Mouse (Mus musculus) embryo, embryonic 10 days (tissue): ENCODE data around the gene Rnf216.
A peak's percentile ranks its signal among the peaks of the same experiment; 100 is the strongest.
"Not testable (repeated sequence)": the region's sequence is repeated elsewhere in the genome, so short reads cannot be mapped to it uniquely, and the experiment has no call there.

Experiments used
- DNase-seq: peaks from one replicate; pipeline ENCODE4 v3.0.0-alpha.2; 2015; ENCODE audit warnings: low spot score

Rnf216 gene

DNA sequence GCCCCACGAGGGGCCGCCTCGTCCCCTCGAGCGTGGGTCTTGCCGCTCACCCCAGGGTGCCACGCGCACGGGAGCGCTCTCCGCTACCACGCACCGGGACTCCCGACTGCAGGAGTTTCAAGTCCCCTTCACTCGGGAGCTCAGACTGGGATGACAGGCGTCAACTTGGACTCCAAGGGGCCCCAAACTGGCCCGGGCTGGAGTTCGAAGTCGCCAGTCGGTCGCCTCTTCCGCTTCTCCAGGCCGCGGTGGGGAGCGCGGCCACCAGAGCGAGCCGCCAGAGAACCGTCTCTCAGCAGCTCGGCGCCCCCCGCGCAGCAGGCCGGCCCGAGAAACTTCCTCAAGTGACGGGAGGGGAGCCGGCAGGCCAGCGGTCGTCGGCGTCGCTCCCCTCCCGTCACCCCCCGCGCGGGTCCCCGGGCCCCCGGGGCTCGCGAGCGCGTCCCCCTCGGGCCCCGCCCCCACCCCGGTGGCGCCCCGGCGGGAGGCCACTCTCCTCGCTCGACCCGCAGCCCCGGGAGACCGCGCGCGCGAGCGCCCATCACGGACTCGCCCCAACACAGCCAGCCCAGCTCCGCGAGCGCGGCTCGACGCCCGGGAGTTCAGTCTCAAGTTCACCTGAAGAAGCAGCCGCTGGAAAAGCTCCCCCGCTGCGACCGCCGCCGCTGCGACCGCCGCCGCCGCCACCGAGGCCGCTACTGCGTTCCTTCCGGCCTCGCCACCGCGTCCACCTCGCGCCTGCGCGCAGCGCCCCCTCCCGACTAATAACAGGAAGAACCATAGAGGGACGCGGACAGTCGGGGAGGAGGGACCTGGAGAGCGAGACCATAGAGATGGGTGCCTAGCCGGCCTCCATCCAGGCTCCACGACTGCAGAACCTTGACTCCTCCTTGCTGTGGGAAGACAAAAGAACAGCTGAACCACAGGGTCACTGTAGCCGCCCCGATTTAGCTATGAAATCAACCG lies at the start of gene Rnf216:
TSS of gene Rnf216 (minus strand) at position 714 of the 966 bp plus-strand sequence.
- DNase-seq = peak; percentile 95

DNA sequence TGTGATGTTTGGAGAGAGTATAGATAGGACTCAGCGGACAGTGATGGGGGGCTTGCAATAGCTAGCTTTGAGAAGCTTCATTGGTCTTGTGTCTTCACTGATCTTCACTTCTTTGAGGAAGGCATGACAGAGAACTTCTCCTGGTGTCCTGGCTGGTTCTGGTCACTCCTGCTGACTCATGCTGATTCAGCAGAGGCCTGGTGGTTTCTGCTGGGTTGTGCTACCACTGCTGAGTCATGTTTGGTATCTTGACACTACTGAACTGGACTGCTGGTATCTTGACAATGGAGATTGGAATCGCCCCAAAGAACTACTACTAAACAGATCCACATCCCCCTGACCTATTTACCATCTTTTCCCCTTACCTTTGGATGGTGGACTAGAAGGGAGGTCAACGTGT lies 42.7 kb upstream of the Rnf216 start:
- DNase-seq = no peak

DNA sequence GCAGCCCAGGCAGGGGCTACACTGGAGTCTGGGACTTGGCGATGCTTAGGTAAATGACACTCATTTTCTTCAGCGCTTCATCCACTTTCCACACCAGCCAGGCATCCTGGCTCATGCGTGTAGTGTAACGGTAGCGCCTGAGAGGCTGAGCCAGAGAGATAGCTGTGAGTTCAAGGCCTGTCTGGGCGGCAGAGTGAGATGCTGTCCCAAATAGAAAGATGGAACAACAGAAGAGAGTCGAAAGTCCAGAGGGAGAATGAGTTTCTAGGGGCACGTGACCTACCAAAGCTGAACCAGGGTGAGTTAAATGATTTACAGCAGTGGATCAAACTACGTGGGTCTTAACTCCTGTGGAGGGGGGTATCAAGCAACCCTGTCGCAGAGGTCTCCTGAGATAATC lies 41.0 kb upstream of the Rnf216 start:
- DNase-seq = no peak

DNA sequence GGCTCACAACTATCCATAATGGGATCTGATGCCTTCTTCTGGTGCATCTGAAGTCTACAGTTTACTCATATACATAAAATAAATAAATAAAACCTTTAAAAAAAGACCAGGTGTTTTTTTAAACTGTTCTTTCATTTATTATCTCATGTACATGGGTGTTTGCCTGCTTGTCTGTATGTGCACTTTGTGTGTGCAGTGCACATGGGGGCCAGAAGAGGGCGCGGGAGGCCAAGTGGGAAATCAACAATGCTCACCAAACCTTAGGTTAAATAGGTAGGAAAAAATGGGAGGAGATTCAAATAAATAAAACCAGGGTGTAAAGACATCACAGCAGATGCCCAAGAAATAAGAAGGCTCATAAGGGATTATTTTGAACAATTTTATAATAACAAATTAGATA lies 37.2 kb upstream of the Rnf216 start:
- no peak for DNase-seq

DNA sequence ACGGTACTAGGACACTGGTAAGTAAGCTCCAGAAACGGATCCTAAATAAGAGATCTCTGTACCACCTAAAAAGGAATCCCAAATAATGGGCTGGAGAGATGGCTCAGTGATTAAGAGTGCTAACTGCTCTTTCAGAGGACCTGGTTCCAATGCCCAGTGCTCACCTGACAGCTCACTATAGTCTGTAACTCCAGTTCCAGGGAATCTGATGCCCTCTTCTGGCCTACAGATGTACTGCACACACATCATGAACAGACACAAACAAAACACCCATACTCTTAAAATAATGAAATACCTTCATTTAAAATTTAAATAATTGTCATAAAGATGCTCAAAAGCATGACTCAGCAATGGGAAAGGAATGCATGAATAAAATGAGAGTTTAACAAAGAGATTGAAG lies 36.7 kb upstream of the Rnf216 start:
- no peak for DNase-seq

DNA sequence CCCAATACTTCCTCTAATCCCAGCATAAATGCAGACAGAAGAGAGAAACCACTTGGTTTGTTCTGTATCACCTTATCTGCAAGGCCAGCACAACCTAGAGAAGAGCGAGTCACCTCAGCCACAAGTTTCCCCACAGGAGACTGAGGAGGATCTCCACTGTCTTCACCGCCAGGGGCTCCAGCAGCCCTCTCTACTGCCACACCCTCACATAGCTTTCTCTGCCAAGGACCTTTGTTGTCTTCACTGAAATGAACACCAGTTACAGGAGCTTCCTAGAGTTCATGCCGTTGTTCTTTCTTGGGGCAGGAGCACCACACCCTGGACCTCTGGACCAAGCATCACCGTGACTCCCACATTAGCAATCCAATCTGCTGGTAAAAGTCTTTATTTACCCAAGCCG lies 35.9 kb upstream of the Rnf216 start:
- DNase-seq = no peak

DNA sequence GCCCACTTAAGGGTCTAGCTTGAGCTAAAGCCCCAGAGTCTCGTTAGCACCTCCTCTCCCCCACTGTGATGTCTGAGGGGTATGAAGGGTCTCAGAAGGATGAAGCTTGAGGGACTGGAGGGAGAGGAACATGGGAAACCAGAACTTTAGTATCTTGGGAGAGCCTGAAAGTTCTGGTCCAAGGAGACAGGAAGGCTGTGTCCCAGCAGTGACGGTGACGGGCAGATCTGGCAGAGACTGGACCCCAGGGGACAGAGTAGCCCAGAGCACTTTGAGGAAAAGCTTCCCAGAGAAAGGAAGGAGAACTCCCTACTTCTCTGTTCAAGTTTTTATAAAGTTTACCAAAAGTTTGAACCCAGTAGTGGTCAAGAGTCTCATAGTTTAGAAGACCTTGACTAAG lies 34.7 kb upstream of the Rnf216 start, which contains the start of gene Olfr718-ps1:
TSS of gene Olfr718-ps1 (minus strand) at position 101 of the 400 bp plus-strand sequence.
- no peak for DNase-seq

DNA sequence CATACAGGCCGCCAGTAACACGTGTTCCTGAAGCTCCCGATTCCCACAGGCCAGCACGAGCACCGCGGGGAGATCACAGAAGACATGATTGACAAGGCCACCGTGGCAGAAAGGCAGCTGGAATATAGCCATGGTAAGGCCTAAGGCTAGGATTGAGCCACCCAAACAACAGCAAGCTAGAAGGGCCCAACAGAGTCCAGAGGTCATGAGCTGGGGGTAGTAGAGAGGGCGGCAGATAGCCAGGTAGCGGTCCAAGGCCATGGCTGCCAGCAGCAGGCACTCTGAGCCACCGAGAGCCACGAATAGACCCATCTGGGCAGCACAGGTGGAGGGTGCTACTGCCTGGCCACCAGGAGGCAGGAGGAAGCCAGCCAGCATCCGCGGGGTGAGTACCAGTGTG lies 24.8 kb upstream of the Rnf216 start:
- DNase-seq = no peak

DNA sequence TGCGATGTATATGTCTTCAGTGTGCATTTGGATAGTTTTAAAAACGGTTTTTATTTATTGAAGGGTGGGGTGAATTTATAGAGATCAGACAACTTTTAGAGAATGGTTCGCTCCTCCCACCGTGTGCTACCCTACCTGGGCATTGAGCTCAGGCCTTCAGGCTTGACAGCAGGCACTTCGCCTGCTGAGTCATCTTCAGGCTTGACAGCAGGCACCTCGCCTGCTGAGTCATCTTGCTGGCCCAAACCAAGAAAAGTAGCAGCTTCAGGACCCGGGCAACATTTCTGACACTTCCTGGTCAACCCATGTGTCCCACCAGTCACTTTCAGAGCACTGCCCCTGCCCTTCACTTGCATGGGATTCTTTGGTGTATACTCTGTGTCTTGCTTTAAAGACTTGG lies 22.2 kb upstream of the Rnf216 start:
- no peak for DNase-seq

DNA sequence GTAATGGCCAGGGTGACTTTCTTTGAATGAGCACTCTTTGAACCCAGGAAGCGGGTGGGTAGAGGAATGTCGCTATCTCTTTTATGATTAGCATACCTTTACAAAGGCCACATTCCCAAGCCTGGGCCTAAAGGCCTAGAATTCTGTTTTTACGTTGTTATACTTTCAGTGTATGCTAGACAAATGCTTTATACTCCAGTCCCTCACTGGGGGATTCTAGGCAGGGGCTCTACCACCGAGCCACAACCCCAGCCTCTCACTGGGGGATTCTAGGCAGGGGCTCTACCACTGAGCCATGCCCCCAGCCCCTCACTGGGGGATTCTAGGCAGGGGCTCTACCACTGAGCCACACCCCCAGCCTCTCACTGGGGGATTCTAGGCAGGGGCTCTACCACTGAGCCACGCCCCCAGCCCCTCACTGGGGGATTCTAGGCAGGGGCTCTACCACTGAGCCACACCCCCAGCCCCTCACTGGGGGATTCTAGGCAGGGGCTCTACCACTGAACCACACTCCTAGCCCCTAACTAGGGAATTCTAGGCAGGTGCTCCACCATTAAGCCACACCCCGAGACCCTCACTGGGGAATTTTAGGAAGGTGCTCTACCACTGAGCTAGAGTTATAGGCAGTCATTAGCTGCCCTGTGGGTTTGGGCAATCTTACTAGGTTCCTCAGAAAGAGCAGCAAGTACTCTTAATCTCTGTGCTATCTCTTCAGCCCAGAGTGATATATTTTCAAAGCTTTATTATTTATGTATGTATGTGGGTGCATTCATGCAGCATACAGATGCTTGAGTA lies 21.6 kb upstream of the Rnf216 start:
- DNase-seq = not testable (repeated sequence)

DNA sequence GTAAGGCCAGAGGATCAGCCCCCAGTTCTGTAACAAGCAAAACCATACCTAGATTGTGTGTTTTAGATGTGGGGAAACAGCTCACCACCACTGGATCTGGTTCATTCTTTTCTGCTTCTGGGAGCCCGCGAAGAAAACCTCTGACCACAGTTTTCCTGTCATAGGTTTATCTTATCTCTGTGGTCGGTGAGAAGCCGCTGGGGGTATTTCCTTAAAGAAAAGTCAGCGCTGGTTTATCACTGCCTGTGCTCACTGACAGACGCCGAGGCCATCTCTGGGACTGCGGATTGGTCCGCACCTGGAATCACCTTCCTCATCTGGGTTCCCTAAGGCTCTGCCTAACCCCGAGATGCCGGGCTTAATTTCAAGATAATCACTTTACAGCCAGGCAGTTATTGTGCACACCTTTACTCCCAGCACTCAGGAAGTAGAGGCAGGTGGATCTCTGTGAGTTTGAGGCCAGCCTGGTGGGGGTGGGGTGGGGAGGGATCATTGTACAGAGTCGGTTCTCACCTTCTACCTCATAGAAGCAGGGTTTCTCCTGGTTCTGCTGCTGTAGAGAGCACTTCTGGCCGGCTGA lies 20.2 kb upstream of the Rnf216 start:
- no peak for DNase-seq

DNA sequence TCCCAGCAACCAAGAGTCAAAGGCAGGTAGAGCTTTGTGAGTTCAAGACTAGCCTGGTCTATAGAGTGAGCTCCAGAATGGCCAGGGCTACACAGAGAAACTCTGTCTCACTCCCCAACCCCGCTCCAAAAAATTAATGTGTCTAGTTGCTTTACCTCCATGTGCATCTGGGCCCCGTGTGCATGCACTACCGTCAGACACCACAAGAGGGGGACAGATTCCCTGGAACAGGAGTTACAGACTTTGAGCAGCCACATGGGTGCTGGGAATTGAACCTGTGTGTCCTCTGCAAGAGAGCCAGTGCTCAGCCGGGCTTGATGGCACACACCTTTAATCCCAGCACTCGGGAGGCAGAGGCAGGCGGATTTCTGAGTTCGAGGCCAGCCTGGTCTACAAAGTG lies 17.5 kb upstream of the Rnf216 start:
- DNase-seq = no peak

DNA sequence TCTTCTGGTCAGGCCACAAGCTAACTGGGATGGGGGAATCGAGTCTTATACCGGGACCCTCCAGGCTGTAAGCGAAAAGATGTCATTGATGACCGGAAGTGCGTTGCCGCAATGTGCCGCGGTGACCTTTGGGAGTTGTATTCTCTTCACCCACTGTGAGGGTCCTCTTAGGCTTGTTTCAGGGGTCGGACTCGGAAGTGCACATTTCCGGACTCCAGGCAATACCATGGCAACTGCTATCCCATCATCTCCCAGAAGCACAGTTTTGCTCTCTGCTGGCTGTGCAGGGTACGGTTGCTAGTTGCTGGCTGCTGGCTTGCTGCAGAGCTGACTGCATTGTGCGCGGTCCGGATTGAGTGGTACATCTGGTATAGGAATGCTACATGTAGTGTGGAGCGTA lies 16.3 kb upstream of the Rnf216 start:
- DNase-seq = no peak

DNA sequence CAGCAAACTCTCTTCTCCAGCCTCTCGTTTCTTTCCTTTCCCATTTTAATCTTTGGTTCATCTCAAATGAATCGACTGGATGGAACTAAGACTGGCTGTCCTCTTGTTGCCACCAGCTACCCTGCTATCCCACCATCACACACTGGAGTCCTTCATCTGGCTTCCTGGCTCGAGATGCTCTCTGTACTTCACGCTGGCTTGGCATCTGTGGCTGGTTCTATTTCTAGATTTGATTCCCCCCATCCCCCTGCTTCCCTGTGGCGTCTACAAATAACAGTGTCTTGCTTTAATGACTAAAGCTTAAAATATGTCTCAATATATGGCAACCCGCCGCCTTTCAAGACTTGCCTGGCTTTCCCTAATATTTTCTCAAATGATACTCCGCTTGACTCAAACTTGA lies 15.0 kb upstream of the Rnf216 start:
- no peak for DNase-seq

DNA sequence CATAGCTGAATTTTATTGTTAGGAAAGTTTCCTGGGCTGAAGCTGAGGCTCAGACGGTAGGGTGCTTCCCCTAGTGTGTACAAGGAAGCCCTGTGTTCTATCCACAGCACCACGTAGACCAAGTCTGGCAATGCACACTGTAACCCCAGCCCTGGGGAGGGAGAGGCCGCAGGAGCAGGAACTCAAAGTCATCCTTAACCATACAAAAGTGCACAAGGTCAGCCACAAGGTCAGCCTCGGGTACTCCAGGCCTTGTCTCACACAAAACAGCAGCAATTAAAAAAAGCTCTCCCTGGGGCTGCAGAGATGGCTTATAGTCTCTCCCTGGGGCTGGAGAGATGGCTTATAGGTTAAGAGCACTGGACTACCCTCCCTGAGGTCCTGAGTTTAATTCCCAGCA lies 14.1 kb upstream of the Rnf216 start:
- DNase-seq = no peak

DNA sequence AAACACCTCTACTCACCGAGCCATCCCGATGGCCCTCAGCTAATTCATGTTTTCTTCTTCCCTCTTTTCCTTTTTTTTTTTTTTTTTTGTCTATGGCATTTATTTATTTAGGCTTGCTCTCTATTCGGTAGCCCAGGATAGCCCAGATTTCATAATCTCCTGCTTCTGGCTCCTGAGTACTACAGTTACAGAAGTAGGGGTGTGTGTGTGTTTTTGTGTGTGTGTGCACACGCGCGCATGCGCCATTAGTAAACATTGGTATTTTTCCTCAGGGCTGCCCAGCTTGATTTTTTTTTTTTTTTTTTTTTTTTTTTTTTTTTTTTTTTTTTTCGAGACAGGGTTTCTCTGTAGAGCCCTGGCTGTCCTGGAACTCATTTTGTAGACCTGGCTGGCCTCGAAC lies 13.3 kb upstream of the Rnf216 start:
- DNase-seq = no peak

DNA sequence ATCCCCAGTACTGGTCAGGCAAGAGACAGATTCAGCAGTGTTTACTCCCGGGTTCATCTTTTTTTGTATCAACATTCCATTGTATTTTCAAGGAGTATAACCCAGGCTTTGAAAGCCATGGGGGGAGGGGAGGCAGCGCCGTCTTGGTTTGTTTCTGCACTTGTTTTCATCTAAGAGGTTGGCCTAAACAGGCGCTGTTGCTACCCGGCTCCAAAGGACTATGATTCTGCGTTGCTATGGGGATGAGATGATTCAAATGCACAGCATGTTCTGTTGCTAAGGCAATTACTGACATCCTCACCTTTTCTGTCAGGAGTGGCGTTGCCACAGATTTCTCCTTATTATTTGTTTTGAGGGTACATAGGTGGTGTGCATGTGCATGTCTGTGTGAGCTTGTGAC lies 12.8 kb upstream of the Rnf216 start:
- no peak for DNase-seq

DNA sequence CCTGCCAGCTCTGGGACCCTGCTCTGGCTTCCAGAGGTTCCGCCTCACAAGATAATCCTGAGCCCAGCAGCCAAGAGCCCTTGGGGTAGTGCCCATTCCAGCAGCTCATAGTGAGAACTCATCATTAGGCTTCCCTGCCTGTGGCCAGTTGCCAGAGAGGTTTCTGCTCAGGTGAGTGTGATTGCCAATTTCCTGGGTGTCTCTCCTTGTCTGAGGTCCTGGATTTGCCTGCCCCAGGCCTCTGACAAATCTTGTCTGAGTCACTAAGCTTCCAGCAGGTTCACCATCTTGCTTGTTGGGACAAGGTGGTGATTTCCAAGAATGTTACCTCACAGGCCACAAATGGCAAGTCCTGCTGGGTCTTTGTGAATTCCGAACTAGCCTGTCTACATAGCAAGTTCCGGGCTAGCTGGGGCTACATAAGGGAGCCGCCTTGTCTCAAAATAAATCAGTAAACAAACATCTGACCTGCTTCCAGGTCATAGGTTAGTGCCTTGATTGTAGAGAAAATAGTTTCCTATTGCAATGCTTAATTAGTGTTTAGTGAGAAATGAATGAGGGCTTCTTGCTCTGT lies 12.1 kb upstream of the Rnf216 start:
- no peak for DNase-seq

DNA sequence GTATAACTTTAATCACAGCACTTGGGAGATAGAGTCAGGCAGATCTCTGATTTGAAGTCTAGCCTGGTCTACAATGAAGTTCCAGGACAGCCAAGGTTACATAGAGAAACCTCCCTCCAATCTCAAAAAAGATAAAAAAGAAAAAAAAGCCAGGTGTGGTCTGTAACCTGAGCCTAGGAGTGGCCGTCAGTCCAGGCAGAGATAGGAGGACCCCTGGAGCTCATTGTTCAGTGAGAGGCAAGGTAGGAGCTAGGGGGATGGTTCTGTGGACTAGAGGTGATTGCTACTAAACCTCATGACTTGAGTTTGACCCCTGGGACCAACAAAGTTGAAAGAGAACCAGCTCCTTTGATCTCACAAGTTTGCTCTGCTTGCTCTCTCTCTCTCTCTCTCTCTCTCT lies 9.9 kb upstream of the Rnf216 start:
- no peak for DNase-seq

DNA sequence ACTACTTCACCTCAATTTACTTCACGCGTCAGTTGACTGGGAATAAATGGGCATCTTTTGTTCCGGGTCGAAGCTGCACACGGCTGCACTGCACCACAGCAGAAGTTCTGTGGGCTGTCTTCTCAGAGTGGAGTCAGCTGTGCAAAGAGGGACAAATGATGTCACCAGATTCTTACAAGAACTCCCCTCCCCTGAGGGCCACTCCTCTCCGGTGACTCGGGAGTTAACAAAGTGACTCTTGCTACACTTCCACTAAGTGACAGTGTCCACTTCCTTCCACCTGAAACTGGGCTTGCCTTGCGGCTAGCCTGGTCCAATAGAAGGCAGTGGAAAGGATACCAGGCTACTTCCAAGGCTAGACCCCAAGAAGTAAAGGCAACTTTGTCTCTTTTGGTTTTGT lies 9.3 kb upstream of the Rnf216 start:
- DNase-seq = no peak

DNA sequence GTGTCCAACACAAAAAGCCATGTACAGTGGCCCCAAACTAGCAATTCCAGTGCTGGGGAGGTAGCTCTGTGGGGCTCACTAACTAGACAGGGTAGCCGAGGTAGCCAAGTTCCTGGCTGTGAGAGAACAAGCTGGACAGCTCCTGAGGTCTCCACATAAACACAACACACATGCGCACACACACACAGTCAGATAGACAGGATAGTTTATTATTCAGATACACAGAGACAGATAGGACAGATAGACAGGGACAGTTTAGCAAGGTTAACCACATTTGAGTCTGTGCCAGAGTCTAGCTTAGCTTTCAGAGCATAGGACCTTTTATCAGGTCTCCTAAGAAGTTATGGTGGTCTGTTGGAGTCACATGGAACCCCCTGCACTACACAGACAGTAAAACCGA lies 6.0 kb downstream of the Rnf216 start:
- DNase-seq = no peak

DNA sequence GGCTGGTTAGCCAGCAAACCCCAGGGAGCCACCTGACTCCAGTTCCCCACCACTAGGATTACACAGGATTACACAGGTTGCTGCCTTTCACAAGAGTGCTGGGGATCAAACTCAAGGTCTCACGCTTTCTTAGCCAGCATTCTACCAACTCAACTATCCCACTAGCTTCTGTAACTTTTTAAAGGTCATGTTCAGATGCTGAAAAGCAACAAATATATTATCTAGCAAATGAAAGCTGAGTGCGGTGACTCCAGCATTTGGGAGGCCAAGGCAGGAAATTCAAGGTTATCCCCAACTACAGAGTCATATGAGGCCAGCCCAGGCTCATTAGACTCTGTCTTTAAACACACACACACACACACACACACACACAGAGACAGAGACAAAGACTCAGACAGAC lies 9.6 kb downstream of the Rnf216 start:
- DNase-seq = no peak
